Mouse (Mus musculus) small intestine, adult 2 months (tissue): Measurements from ENCODE around the gene Pnmt. TPM values are rescaled to one million over a fixed set of nuclear protein-coding genes. Genes with fewer than 3 reads are reported as not detected.

Source experiments
- H3K27ac ChIP-seq: fragments of 200-500 bp; 2 replicates; pipeline ENCODE4 v1.5.1; 2012; ENCODE audit warnings: low read depth, low read length, control low read depth, inconsistent platforms; ENCODE audit not compliant: insufficient read depth
- H3K27me3 ChIP-seq: fragments of 200-500 bp; 2 replicates; pipeline ENCODE4 v1.6.1; 2012; ENCODE audit warnings: mild to moderate bottlenecking, moderate library complexity, low read length, inconsistent platforms; ENCODE audit not compliant: control insufficient read depth, insufficient read depth
- H3K36me3 ChIP-seq: fragments of 200-500 bp; 2 replicates; pipeline ENCODE4 v1.6.1; 2012; ENCODE audit warnings: mild to moderate bottlenecking, low read length, control low read depth, inconsistent platforms; ENCODE audit not compliant: control insufficient read depth, insufficient read depth
- H3K4me1 ChIP-seq: fragments of 200-500 bp; 2 replicates; pipeline ENCODE4 v1.6.1; 2012; ENCODE audit warnings: low read length, inconsistent platforms, mixed read lengths; ENCODE audit not compliant: control insufficient read depth, insufficient read depth, insufficient read length
- H3K4me3 ChIP-seq: fragments of 200-500 bp; 2 replicates; pipeline ENCODE4 v1.5.1; 2012; ENCODE audit warnings: low read depth, mild to moderate bottlenecking, control low read depth, inconsistent platforms, low read length, moderate library complexity
- CTCF ChIP-seq: fragments of 200-500 bp; IDR thresholded peaks from 2 replicates; pipeline ENCODE4 v1.5.1; 2012; ENCODE audit warnings: low read depth, mild to moderate bottlenecking, control low read depth, inconsistent platforms, low read length, moderate library complexity, mixed read lengths; ENCODE audit not compliant: insufficient replicate concordance, insufficient read length; ENCODE audit errors: extremely low read depth
- POLR2A ChIP-seq: fragments of 200-500 bp; IDR thresholded peaks from 2 replicates; pipeline ENCODE4 v1.6.1; 2012; ENCODE audit warnings: low read depth, mild to moderate bottlenecking, control low read depth, inconsistent platforms, low read length, moderate library complexity
- WGBS: fragments of 180-500 bp; shearing (Covaris S2); methylation state at CpG from one replicate; pipeline ENCODE4 v1.1.7; 2018; 5-methylcytosine and 5-hydroxymethylcytosine counted together
- polyA plus RNA-seq: library from polyadenylated mRNA; depleted of rRNA; stranded (reverse); fragments of >200 nt; gene quantifications from 2 replicates; pipeline ENCODE4 v1.2.3, GENCODE M21; 2012; rRNA removed

Gene Pnmt
- polyA plus RNA-seq, 1 experiment, result not detected

DNA sequence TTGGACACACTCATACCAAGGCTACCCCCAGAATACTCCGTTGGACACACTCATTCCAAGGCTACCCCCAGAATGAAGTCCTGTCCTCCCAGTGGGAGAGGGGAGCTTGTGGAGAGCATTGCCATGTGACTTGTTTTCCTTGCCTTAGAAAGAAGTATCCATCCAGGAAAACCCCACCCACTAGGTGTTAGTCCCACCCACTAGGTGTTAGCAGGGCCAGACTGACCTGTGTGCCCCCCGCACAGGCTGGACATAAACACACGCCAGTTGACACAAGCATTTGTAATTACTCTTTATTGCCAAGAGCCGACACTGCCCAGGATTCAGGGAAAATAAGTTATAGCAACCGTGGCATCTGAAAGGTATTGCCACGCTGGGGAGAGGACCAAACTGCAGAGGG, 51.2 kb downstream of the Pnmt start:
- Histone ChIP-seq H3K4me3 (no peak overlapping the region), H3K27me3 (no peaks in the 10 kb centered on the region), H3K27ac (no peak overlapping the region), H3K4me1 (peaks cover 4% of the 10 kb centered on the region; the same call in 1 of the 2 replicates), H3K36me3 (peaks cover 47% of the 10 kb centered on the region)
- WGBS, result 50% methylated on average over 6 of the region's 6 CpGs
- TF ChIP-seq POLR2A (no peak), CTCF (no peak)

Other genes starting within 250 kb of the Pnmt start
- 4.3 and 9.9 TPM in 2 replicates for gene Fbxl20, start 236.0 kb upstream of the Pnmt start, polyA plus RNA-seq
- 2.4 and 5.9 TPM in 2 replicates for gene Med1, start 193.2 kb upstream of the Pnmt start, polyA plus RNA-seq
- 3.6 and 8.1 TPM in 2 replicates for gene Cdk12, start 183.4 kb upstream of the Pnmt start, polyA plus RNA-seq
- 0.11 and 0.13 TPM in 2 replicates for gene Neurod2, start 56.8 kb upstream of the Pnmt start, polyA plus RNA-seq
- gene Ppp1r1b, start 38.0 kb upstream of the Pnmt start, polyA plus RNA-seq, result 86.8 and 270 TPM in 2 replicates
- 47.0 and 76.5 TPM in 2 replicates for gene Stard3, start 28.1 kb upstream of the Pnmt start, polyA plus RNA-seq
- 0.24 and 0.42 TPM in 2 replicates for gene Tcap, start 2.6 kb upstream of the Pnmt start, polyA plus RNA-seq
- gene Pgap3, start 14.0 kb downstream of the Pnmt start, polyA plus RNA-seq, result 26.0 and 52.1 TPM in 2 replicates
- 40.2 and 105 TPM in 2 replicates for gene Erbb2, start 26.0 kb downstream of the Pnmt start, polyA plus RNA-seq
- 17.2 and 37.7 TPM in 2 replicates for gene Mien1, start 52.5 kb downstream of the Pnmt start, polyA plus RNA-seq
- 33.0 and 137 TPM in 2 replicates for gene Grb7, start 59.9 kb downstream of the Pnmt start, polyA plus RNA-seq
- 6.6 and 9.7 TPM in 2 replicates for gene Ikzf3, start 159.6 kb downstream of the Pnmt start, polyA plus RNA-seq
- gene Zpbp2, start 164.6 kb downstream of the Pnmt start, polyA plus RNA-seq, result not detected in 2 replicates
- gene Ormdl3, start 200.9 kb downstream of the Pnmt start, polyA plus RNA-seq, result 46.3 and 105 TPM in 2 replicates
- not detected in 2 replicates for gene Lrrc3c, start 211.8 kb downstream of the Pnmt start, polyA plus RNA-seq
- gene Gm12355, start 239.2 kb downstream of the Pnmt start, polyA plus RNA-seq, result not detected in 2 replicates
- not detected in 2 replicates for gene Gsdma3, start 239.9 kb downstream of the Pnmt start, polyA plus RNA-seq